Mouse (Mus musculus): ENCODE measurements around the gene Sc5d.

DNA sequence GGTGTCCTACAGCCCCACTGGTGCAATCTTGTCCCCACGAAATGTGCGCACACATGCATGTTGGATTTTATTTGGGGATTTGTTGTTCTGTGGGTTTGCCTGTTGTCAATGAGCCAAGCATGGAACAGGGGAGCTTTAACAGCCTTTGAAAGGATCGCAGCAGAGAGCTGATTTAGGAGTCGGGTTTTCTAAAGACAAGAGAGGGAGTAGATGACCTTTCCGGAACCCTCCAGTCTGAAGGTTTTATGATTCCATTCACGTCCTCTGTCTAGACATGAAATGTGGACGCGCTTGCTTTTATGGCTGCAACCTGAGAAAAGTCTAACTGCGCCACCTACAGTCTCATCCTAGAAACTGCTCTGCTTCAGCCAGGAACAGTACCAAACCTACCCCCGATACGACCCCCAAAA is 23.5 kb downstream of the Sc5d start:
- no peak for TF ChIP-seq POLR2A (IDR thresholded peaks at IDR 0.05; ENCODE audit: control insufficient read depth, low read depth, low read length)
- TF ChIP-seq CTCF (IDR thresholded peaks at IDR 0.05; ENCODE audit: control insufficient read depth, insufficient read depth, insufficient replicate concordance, low read depth, low read length) = no peak

All from testis, adult 2 months (tissue).